Mouse (Mus musculus) adrenal gland, adult 18-20 months (tissue): ENCODE data around the gene RPS10-NUDT3. TPM values are rescaled to one million over a fixed set of nuclear protein-coding genes. Genes with fewer than 3 reads are reported as not detected.
"Not testable (repeated sequence)": the region's sequence is repeated elsewhere in the genome, so short reads cannot be mapped to it uniquely, and the experiment has no call there.

Experiments used
- DNase-seq, 2 experiments: peaks; one replicate each; pipeline ENCODE4 v3.0.0; 2021 to 2022; ENCODE audit warnings: low spot score in 2 of 2
- total RNA-seq, 2 experiments: library from RNA; stranded (reverse); gene quantifications; 1 replicate in 1 of 2; 2 replicates in 1 of 2; pipeline ENCODE4 v1.2.3; 2021

RPS10-NUDT3 gene
- total RNA-seq, 2 experiments from 2014 or later: not detected

GRCm38 (mm10) chr17:27642491-27643062 lies 7.6 kb upstream of the RPS10-NUDT3 start:
- DNase-seq: no peak

- not testable (repeated sequence) for DNase-seq
These were observed 4.8 kb upstream of the RPS10-NUDT3 start for GRCm38 (mm10) chr17:27639851-27640250.

GRCm38 (mm10) chr17:27638921-27639332 lies 3.9 kb upstream of the RPS10-NUDT3 start:
- no peak for DNase-seq

- DNase-seq: no peak
These were observed 2.3 kb upstream of the RPS10-NUDT3 start for GRCm38 (mm10) chr17:27637333-27637732.

- DNase-seq: no peak
These were observed 1.4 kb upstream of the RPS10-NUDT3 start, which contains the start of gene Rps10 for GRCm38 (mm10) chr17:27636132-27637020. Gene Rps10, minus strand, starts transcription at chr17:27636669.

- not testable (repeated sequence) for DNase-seq
These were observed 517 bp upstream of the RPS10-NUDT3 start for GRCm38 (mm10) chr17:27635575-27635903.

- DNase-seq: peak; percentile 74 to 83
These were observed 5.6 kb downstream of the RPS10-NUDT3 start for GRCm38 (mm10) chr17:27629249-27630020.

- no peak for DNase-seq
These were observed 6.6 kb downstream of the RPS10-NUDT3 start for GRCm38 (mm10) chr17:27628376-27628775.

- no peak for DNase-seq
These were observed 7.6 kb downstream of the RPS10-NUDT3 start for GRCm38 (mm10) chr17:27627451-27627850.

GRCm38 (mm10) chr17:27626681-27627080 lies 8.3 kb downstream of the RPS10-NUDT3 start:
- no peak for DNase-seq

GRCm38 (mm10) chr17:27625455-27626251 lies 9.4 kb downstream of the RPS10-NUDT3 start:
- no peak for DNase-seq

- peak; percentile 90 for DNase-seq
These were observed 11.4 kb downstream of the RPS10-NUDT3 start, which contains the start of gene Nudt3 for GRCm38 (mm10) chr17:27623360-27624326. Gene Nudt3, minus strand, starts transcription at chr17:27623495.

GRCm38 (mm10) chr17:27622611-27623359 lies 12.2 kb downstream of the RPS10-NUDT3 start:
- peak; percentile 45 to 53 for DNase-seq

- DNase-seq: no peak
These were observed 13.1 kb downstream of the RPS10-NUDT3 start for GRCm38 (mm10) chr17:27621705-27622531.

- DNase-seq: no peak
These were observed 13.9 kb downstream of the RPS10-NUDT3 start for GRCm38 (mm10) chr17:27621161-27621560.

- no peak for DNase-seq
These were observed 19.6 kb downstream of the RPS10-NUDT3 start for GRCm38 (mm10) chr17:27615388-27615787.

- no peak for DNase-seq
These were observed 22.0 kb downstream of the RPS10-NUDT3 start for GRCm38 (mm10) chr17:27613016-27613415.

- no peak for DNase-seq
These were observed 23.0 kb downstream of the RPS10-NUDT3 start for GRCm38 (mm10) chr17:27611994-27612393.
